Mouse (Mus musculus) embryonic facial prominence, embryonic 13.5 days (tissue): ENCODE data around the gene Carns1. TPM values are rescaled to one million over a fixed set of nuclear protein-coding genes. Genes with fewer than 3 reads are reported as not detected.

ENCODE experiments used
- ATAC-seq: fragments of 200-750 bp; cut with Nextera tagmentation; 2 replicates; pipeline ENCODE4 v1.8.0; 2017; ENCODE audit warnings: low read depth; ENCODE audit not compliant: insufficient number of reproducible peaks, insufficient read depth, low FRiP score, low TSS enrichment
- H3K27ac ChIP-seq: fragments of 300-500 bp; sonication (generic); 2 replicates; pipeline ENCODE4 v1.5.1; 2015; ENCODE audit warnings: moderate library complexity, mild to moderate bottlenecking, inconsistent platforms
- H3K27me3 ChIP-seq: fragments of 300-500 bp; sonication (generic); 2 replicates; pipeline ENCODE4 v1.6.1; 2015; ENCODE audit warnings: mild to moderate bottlenecking, inconsistent platforms
- H3K36me3 ChIP-seq: fragments of 300-500 bp; sonication (generic); 2 replicates; pipeline ENCODE4 v1.6.1; 2015; ENCODE audit warnings: mild to moderate bottlenecking, inconsistent platforms
- H3K4me1 ChIP-seq: fragments of 300-500 bp; sonication (generic); 2 replicates; pipeline ENCODE4 v1.6.1; 2015; ENCODE audit warnings: inconsistent platforms
- H3K4me2 ChIP-seq: fragments of 300-500 bp; sonication (generic); 2 replicates; pipeline ENCODE4 v1.6.1; 2015; ENCODE audit warnings: moderate library complexity, mild to moderate bottlenecking, inconsistent platforms
- H3K4me3 ChIP-seq: fragments of 300-500 bp; sonication (generic); 2 replicates; pipeline ENCODE4 v1.5.1; 2015; ENCODE audit warnings: mild to moderate bottlenecking, inconsistent platforms
- H3K9ac ChIP-seq: fragments of 300-500 bp; sonication (generic); 2 replicates; pipeline ENCODE4 v1.6.1; 2015; ENCODE audit warnings: mild to moderate bottlenecking, inconsistent platforms
- H3K9me3 ChIP-seq: fragments of 300-500 bp; sonication (generic); 2 replicates; pipeline ENCODE4 v1.6.1; 2016; ENCODE audit warnings: inconsistent platforms
- WGBS: fragments of 180-500 bp; shearing (Covaris S2); methylation state at CpG from one replicate; pipeline ENCODE4 v1.1.7; 2015; ENCODE audit warnings: mixed read lengths; 5-methylcytosine and 5-hydroxymethylcytosine counted together
- polyA plus RNA-seq: library from polyadenylated mRNA; unstranded; fragments of >200 nt; fragmentation: Nextera tagmentation; extraction: Ambion mirVana; gene quantifications from 2 replicates; pipeline ENCODE4 v1.2.1, GENCODE M21; 2015

Carns1 gene
- polyA plus RNA-seq, 1 experiment from 2014 or later = 1.7 TPM

DNA sequence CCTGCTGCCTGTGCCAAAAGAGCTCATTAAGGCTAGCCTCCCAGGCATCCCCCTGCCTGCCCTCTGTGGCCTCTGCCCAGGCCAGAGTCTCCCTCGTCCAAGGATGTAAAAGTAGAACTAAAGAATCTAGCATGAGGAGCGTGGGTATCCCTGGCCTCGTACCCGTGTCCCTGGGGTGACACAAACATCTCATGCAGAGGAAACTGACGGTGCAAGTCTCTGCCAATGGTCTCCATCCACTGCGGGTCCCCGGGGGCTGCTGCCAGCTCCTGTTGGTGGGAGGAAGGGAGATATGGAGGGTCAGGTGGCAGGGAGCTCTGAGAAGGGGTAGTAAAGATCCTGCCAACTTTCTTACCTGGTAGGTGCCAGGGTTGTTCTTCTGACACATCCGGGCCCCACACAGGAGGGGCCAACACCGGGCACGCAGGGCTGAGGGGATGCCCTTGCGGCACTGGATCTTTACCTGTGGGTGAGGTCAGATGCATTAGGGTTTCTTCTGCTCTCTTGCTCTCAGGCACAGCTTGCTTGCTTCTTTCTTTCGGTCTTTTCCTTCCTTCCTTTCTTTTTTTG, 13.9 kb upstream of the Carns1 start:
- Histone ChIP-seq H3K27me3 (no peaks in the 10 kb centered on the region), H3K4me1 (peaks cover 36% of the 10 kb centered on the region), H3K4me3 (no peak overlapping the region), H3K4me2 (no peak overlapping the region), H3K27ac (no peak overlapping the region), H3K9me3 (no peaks in the 10 kb centered on the region), H3K9ac (no peak overlapping the region), H3K36me3 (peaks cover 11% of the 10 kb centered on the region)
- no peak for ATAC-seq
- 87% methylated on average over 12 of the region's 12 CpGs for WGBS

- WGBS = 79% methylated on average over 3 of the region's 3 CpGs
- Histone ChIP-seq H3K27me3 (no peaks in the 10 kb centered on the region), H3K4me2 (no peak overlapping the region), H3K4me3 (no peak overlapping the region), H3K4me1 (peaks cover 21% of the 10 kb centered on the region), H3K36me3 (no peaks in the 10 kb centered on the region), H3K27ac (no peak overlapping the region), H3K9ac (no peak overlapping the region), H3K9me3 (no peaks in the 10 kb centered on the region)
- ATAC-seq = no peak
These were observed 12.0 kb upstream of the Carns1 start for GRCm38 (mm10) chr19:4187303-4187702.

GRCm38 (mm10) chr19:4184976-4185975, 10.0 kb upstream of the Carns1 start:
- Histone ChIP-seq H3K27me3 (no peaks in the 10 kb centered on the region), H3K4me1 (peaks cover 14% of the 10 kb centered on the region; the same call in 1 of the 2 replicates), H3K9ac (peak overlapping the region; percentile 44; the same call in 1 of the 2 replicates), H3K36me3 (no peaks in the 10 kb centered on the region), H3K27ac (0 out of 2 replicates have a peak overlapping the region, but pooled peaks have one; percentile 28), H3K4me2 (no peak overlapping the region), H3K9me3 (no peaks in the 10 kb centered on the region), H3K4me3 (no peak overlapping the region)
- ATAC-seq = no peak
- 50% methylated on average over 15 of the region's 15 CpGs for WGBS

DNA sequence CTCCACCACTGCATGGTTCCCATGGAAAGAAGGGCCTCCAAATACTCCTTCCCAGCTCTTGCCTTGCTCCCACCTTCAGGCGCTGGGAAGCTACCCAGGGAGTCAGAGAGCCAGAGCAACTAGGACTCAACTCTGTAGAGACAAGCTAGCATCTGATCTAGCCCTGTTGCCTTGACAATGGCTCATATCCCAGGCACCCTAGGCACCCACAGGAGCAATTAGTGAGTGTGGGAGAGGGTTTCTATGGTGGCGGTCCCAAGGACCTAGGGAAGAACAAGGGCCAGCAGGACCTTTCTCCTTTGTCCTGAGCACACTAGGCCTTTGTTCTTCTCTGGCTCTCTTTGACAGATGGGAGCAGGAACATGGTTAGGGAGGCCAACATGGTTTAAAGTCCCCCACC, 8.4 kb upstream of the Carns1 start:
- Histone ChIP-seq H3K4me2 (no peak overlapping the region), H3K36me3 (no peaks in the 10 kb centered on the region), H3K27me3 (no peaks in the 10 kb centered on the region), H3K27ac (no peak overlapping the region), H3K4me3 (no peak overlapping the region), H3K9me3 (no peaks in the 10 kb centered on the region), H3K9ac (no peak overlapping the region), H3K4me1 (peaks cover 14% of the 10 kb centered on the region; the same call in 1 of the 2 replicates)
- WGBS = 64% methylated on average over 2 of the region's 2 CpGs
- ATAC-seq = no peak

DNA sequence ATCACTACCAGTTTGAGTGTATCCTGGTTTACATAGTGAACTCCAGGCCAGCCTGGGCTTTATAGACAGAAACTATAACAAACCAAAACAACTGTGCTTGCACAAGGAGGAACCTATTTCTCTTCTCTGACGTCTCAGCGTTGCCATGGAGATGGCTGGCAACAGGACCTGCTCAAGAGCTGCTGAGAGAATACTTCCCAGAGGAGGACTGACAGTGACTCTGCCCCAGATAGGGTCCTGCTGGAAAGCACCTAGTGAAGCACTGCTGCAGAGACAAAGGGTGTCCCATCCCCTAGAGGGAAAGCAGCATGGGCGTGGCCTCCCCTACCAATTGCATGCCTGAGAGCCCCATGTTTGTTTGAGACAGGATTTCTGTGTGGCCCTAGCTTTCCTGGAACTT, 6.6 kb upstream of the Carns1 start:
- no peaks in the 10 kb centered on the region for H3K9me3 ChIP-seq
- peaks cover 14% of the 10 kb centered on the region; the same call in 1 of the 2 replicates for H3K4me1 ChIP-seq
- no peaks in the 10 kb centered on the region for H3K27me3 ChIP-seq
- no peak overlapping the region for H3K4me2 ChIP-seq
- H3K4me3 ChIP-seq = no peak overlapping the region
- H3K27ac ChIP-seq = no peak overlapping the region
- WGBS = 35% methylated on average over 3 of the region's 3 CpGs
- H3K9ac ChIP-seq = peak overlapping the region; percentile 32; the same call in 1 of the 2 replicates
- no peaks in the 10 kb centered on the region for H3K36me3 ChIP-seq
- no peak for ATAC-seq

DNA sequence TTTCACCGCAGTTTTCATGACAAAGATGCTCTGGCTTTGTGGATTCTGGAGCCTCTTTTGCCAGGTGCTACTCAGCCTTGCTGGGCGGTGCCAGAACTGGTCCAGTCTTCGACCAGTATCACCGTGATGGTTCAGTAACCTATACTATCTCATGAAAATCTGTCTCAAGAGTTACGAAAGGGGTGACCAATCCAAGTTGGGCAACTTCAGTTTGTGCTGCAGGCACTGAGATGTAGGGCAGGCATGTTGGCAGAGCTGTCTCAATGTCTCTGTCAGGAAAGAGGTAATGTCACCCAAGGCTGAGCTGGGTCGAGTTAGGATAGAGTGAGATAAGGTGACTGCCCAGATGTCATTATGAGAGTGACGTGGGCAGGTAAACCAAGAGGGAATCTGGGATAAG, 5.1 kb upstream of the Carns1 start:
- H3K9ac ChIP-seq = no peak overlapping the region
- no peak overlapping the region for H3K4me2 ChIP-seq
- peaks cover 17% of the 10 kb centered on the region for H3K4me1 ChIP-seq
- H3K36me3 ChIP-seq = no peaks in the 10 kb centered on the region
- WGBS = 85% methylated on average over 7 of the region's 7 CpGs
- no peak overlapping the region for H3K27ac ChIP-seq
- H3K9me3 ChIP-seq = no peaks in the 10 kb centered on the region
- no peak for ATAC-seq
- H3K4me3 ChIP-seq = no peak overlapping the region
- H3K27me3 ChIP-seq = no peaks in the 10 kb centered on the region

- Histone ChIP-seq H3K27me3 (no peaks in the 10 kb centered on the region), H3K36me3 (no peaks in the 10 kb centered on the region), H3K4me2 (no peak overlapping the region), H3K4me1 (peaks cover 33% of the 10 kb centered on the region), H3K4me3 (no peak overlapping the region), H3K9me3 (no peaks in the 10 kb centered on the region), H3K9ac (peak overlapping the region; percentile 40), H3K27ac (no peak overlapping the region)
- 54% methylated on average over 11 of the region's 11 CpGs for WGBS
- no peak for ATAC-seq
These were observed 2.4 kb downstream of the Carns1 start for GRCm38 (mm10) chr19:4172925-4173324.

DNA sequence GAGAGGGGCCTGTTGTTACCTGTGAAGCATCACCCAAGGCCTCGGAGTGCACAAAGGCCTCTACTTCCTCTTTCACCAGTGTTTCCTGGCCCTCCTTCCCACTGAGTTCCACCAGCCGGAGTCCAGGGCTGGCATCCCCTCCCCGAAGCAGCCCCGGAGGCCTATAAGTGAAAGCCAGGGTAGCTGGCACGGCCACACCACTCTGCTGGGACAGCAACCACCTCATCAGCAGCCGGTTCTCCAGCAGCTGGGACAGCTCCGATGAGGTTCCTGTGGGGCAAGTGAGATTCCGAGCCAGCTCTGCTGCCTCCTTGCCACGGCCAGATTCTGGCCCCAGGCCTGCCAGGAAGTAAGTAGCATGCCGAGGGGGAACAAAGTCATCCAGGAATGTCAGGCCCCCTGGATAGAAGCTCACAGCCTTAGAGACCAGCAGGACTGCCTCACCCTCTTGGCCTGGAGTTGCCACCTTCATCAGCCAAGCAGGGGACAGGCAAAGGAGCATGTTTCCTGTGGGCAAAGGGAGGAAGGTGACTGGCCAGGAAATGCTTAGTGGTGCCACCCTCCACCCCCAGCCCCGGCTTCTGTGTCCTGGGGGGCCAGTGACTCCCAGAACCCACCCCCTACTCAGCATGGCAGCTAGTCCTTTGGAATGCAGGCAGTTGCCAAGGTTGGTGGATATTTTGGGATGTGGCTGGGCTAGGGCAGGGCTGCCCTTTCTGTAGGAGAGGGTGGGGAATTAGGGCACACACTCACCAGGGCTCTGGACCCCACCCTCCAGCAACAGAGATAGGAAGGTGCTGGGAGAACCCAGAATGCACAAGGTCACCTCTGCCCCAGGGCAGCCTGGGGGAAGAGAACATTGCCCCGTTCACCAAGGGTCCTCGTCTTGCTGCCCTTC, 3.6 kb downstream of the Carns1 start:
- H3K36me3 ChIP-seq = no peaks in the 10 kb centered on the region
- H3K27me3 ChIP-seq = no peaks in the 10 kb centered on the region
- H3K27ac ChIP-seq = peak overlapping the region; percentile 55; the same call in 1 of the 2 replicates
- no peak overlapping the region for H3K4me3 ChIP-seq
- no peak for ATAC-seq
- peak overlapping the region; percentile 46 for H3K9ac ChIP-seq
- 0 out of 2 replicates have a peak overlapping the region, but pooled peaks have one; percentile 1 for H3K4me2 ChIP-seq
- 54% methylated on average over 13 of the region's 13 CpGs for WGBS
- peaks cover 33% of the 10 kb centered on the region for H3K4me1 ChIP-seq
- H3K9me3 ChIP-seq = no peaks in the 10 kb centered on the region

DNA sequence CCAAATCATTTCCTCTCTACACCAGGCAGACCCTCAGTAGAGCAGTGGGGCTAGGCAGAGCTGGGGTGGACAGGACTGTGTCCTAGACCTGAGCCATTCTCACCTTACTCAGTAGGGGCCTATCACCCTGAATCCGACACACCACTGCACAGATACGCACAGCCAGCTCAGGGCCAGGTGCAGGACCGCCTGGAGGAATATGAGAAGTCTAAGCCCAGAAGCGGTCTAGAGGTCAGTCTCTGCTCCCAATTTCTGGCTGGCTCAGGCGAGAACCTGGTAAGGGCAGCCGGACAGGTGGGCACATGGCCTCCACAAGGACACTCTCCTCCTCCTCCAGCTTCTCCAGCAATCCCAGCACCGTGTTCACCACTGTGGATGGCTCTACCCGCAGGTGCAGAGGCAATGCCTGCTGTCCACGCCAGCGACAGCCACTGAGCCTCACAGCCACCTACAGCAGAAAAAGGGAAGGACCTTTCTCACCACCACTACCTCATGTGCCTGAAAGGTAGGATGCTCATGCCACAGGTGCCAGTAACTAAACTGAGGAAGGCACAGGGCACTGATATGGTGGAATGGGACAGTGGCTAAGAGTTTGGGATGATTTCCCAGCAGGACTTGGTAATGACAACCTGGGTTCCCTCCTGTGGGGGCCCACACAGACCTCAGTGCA, 4.4 kb downstream of the Carns1 start:
- H3K27ac ChIP-seq = peak overlapping the region; percentile 55; the same call in 1 of the 2 replicates
- ATAC-seq = no peak
- H3K4me1 ChIP-seq = peaks cover 31% of the 10 kb centered on the region
- H3K9ac ChIP-seq = peak overlapping the region; percentile 81
- no peaks in the 10 kb centered on the region for H3K36me3 ChIP-seq
- no peaks in the 10 kb centered on the region for H3K9me3 ChIP-seq
- no peak overlapping the region for H3K4me2 ChIP-seq
- no peaks in the 10 kb centered on the region for H3K27me3 ChIP-seq
- no peak overlapping the region for H3K4me3 ChIP-seq
- 82% methylated on average over 10 of the region's 10 CpGs for WGBS

DNA sequence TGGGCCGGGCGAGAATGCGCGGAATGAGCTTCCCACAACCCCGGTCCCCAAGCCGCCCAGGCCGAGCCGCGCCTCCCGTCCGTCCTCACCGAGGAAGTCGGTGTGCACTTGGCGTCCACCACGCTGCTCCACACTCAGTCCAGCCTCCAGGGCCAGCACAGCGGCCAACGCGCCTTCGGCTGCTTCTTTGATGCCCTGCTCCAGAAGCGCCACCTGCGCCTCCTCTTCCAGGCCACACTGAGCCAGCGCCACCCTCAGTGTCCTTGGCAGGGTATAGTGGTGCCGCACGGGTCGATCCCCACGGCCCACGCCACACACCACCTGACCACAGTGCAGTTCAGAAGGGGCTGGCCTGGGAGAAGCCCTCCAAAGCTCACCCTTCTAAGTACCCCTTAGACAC, 5.5 kb downstream of the Carns1 start:
- Histone ChIP-seq H3K27ac (peak overlapping the region; percentile 86), H3K4me1 (peaks cover 22% of the 10 kb centered on the region), H3K4me2 (peak overlapping the region; percentile 89), H3K4me3 (peak overlapping the region; percentile 51), H3K36me3 (no peaks in the 10 kb centered on the region), H3K9me3 (no peaks in the 10 kb centered on the region), H3K27me3 (no peaks in the 10 kb centered on the region), H3K9ac (peak overlapping the region; percentile 81)
- 10% methylated on average over 27 of the region's 27 CpGs for WGBS
- ATAC-seq = no peak; the same call in none of the 2 replicates
